Mouse (Mus musculus) ES-Bruce4 (cell line): ENCODE results near the gene Rnf220.

Experiments
- CTCF ChIP-seq: IDR thresholded peaks from one replicate; pipeline ENCODE4 v1.8.1; 2011; ENCODE audit warnings: low read depth, low read length
- EP300 ChIP-seq: IDR thresholded peaks from 2 replicates; pipeline ENCODE4 v1.6.1; 2011; ENCODE audit warnings: low read depth, low read length; ENCODE audit not compliant: insufficient read depth
- POLR2A ChIP-seq: IDR thresholded peaks from one replicate; pipeline ENCODE4 v1.8.1; 2011; ENCODE audit warnings: low read length; ENCODE audit not compliant: insufficient read depth

DNA sequence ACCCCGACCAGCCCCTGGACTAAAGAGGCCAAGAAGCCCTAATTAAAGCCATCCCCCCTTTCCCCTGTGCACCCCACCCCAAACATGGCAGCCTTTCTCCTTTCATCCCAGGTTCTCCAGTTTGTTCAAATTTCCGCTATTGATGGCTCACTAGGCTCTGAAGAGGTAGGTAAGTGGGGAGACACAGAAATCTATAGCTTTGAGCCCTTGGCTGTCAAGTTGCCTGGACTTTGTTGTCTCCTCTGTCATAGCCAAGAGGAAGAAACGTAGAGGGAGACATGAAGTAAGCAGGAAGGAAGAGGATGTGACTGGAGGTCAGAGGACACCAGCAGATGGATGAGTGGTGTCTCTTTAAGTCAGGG is 86.8 kb downstream of the Rnf220 start:
- TF ChIP-seq POLR2A = no peak
- no peak for TF ChIP-seq CTCF
- TF ChIP-seq EP300 = no peak
